Mouse (Mus musculus) gastrocnemius, postnatal 10 days (tissue): ENCODE measurements at regions not wholly inside any gene's neighbourhood (a gene's known extent, or its start where the extent isn't known, plus 50 kb on each side); places are given as distances from the start of the nearest gene placed in this dataset.
"Not testable (repeated sequence)": the region's sequence is repeated elsewhere in the genome, so short reads cannot be mapped to it uniquely, and the experiment has no call there.

Experiments
- DNase-seq: peaks from one replicate; pipeline ENCODE4 v3.0.0; 2021; ENCODE audit warnings: mixed read lengths

GRCm38 (mm10) chr2:17845447-17846092, 114.3 kb upstream of the Nebl start:
- not testable (repeated sequence) for DNase-seq

- DNase-seq: no peak
These were observed 113.6 kb upstream of the Nebl start for GRCm38 (mm10) chr2:17844662-17845446.

- no peak for DNase-seq
These were observed 110.7 kb upstream of the Nebl start for GRCm38 (mm10) chr2:17841963-17842362.

- DNase-seq: no peak
These were observed 110.3 kb upstream of the Nebl start for GRCm38 (mm10) chr2:17841546-17841945.

GRCm38 (mm10) chr2:17840941-17841498, 109.8 kb upstream of the Nebl start:
- peak; percentile 15 for DNase-seq

- DNase-seq: no peak
These were observed 108.4 kb upstream of the Nebl start for GRCm38 (mm10) chr2:17839649-17840048.

GRCm38 (mm10) chr2:17838859-17839581, 107.8 kb upstream of the Nebl start:
- DNase-seq: no peak

GRCm38 (mm10) chr2:17838381-17838680, 107.1 kb upstream of the Nebl start:
- DNase-seq: no peak

GRCm38 (mm10) chr2:17837541-17838380, 106.5 kb upstream of the Nebl start:
- no peak for DNase-seq

GRCm38 (mm10) chr2:17832726-17833125, 101.5 kb upstream of the Nebl start:
- DNase-seq: no peak

- no peak for DNase-seq
These were observed 99.0 kb upstream of the Nebl start for GRCm38 (mm10) chr2:17830216-17830615.

GRCm38 (mm10) chr2:17825271-17825670, 94.0 kb upstream of the Nebl start:
- DNase-seq: no peak

- no peak for DNase-seq
These were observed 92.9 kb upstream of the Nebl start for GRCm38 (mm10) chr2:17824176-17824575.

GRCm38 (mm10) chr2:17822621-17823006, 91.3 kb upstream of the Nebl start:
- no peak for DNase-seq

GRCm38 (mm10) chr2:17821878-17822620, 90.8 kb upstream of the Nebl start:
- no peak for DNase-seq

GRCm38 (mm10) chr2:17811943-17812670, 80.8 kb upstream of the Nebl start:
- no peak for DNase-seq
